Mouse (Mus musculus) small intestine, adult 2 months (tissue): ENCODE measurements around the gene Slain1.

Source experiments
- CTCF ChIP-seq: fragments of 200-500 bp; IDR thresholded peaks from 2 replicates; pipeline ENCODE4 v1.5.1; 2012; ENCODE audit warnings: low read depth, mild to moderate bottlenecking, control low read depth, inconsistent platforms, low read length, moderate library complexity, mixed read lengths; ENCODE audit not compliant: insufficient replicate concordance, insufficient read length; ENCODE audit errors: extremely low read depth
- POLR2A ChIP-seq: fragments of 200-500 bp; IDR thresholded peaks from 2 replicates; pipeline ENCODE4 v1.6.1; 2012; ENCODE audit warnings: low read depth, mild to moderate bottlenecking, control low read depth, inconsistent platforms, low read length, moderate library complexity

GRCm38 (mm10) chr14:103717516-103717915 lies 67.5 kb downstream of the Slain1 start:
- TF ChIP-seq CTCF (peak; percentile 71; the same call in 1 of the 2 replicates), POLR2A (no peak)
